Mouse (Mus musculus) kidney, embryonic 15.5 days (tissue): ENCODE results near the gene Smim13. TPM values are rescaled to one million over a fixed set of nuclear protein-coding genes. Genes with fewer than 3 reads are reported as not detected.
"Not testable (repeated sequence)": the region's sequence is repeated elsewhere in the genome, so short reads cannot be mapped to it uniquely, and the experiment has no call there.

Source experiments
- ATAC-seq: fragments of 200-750 bp; cut with Nextera tagmentation; replicated peaks from 2 replicates; pipeline ENCODE4 v1.8.0; 2017; ENCODE audit warnings: moderate TSS enrichment; ENCODE audit not compliant: low FRiP score
- H3K27ac ChIP-seq: fragments of 300-500 bp; sonication (generic); 2 replicates; pipeline ENCODE4 v1.5.1; 2015; ENCODE audit warnings: mild to moderate bottlenecking, inconsistent platforms
- H3K27me3 ChIP-seq: fragments of 300-500 bp; sonication (generic); 2 replicates; pipeline ENCODE4 v1.6.1; 2015; ENCODE audit warnings: inconsistent platforms
- H3K36me3 ChIP-seq: fragments of 300-500 bp; sonication (generic); 2 replicates; pipeline ENCODE4 v1.6.1; 2015; ENCODE audit warnings: inconsistent platforms
- H3K4me1 ChIP-seq: fragments of 300-500 bp; sonication (generic); 2 replicates; pipeline ENCODE4 v1.6.1; 2015; ENCODE audit warnings: inconsistent platforms
- H3K4me2 ChIP-seq: fragments of 300-500 bp; sonication (generic); 2 replicates; pipeline ENCODE4 v1.6.1; 2015; ENCODE audit warnings: moderate library complexity, mild to moderate bottlenecking, inconsistent platforms
- H3K4me3 ChIP-seq: fragments of 300-500 bp; sonication (generic); replicated peaks from 2 replicates; pipeline ENCODE4 v1.5.1; 2015; ENCODE audit warnings: mild to moderate bottlenecking, inconsistent platforms
- H3K9ac ChIP-seq: fragments of 300-500 bp; sonication (generic); 2 replicates; pipeline ENCODE4 v1.6.1; 2015; ENCODE audit warnings: mild to moderate bottlenecking, inconsistent platforms
- H3K9me3 ChIP-seq: fragments of 300-500 bp; sonication (generic); replicated peaks from 2 replicates; pipeline ENCODE4 v1.6.1; 2016; ENCODE audit warnings: inconsistent platforms
- WGBS: fragments of 180-500 bp; shearing (Covaris S2); methylation state at CpG from one replicate; pipeline ENCODE4 v1.1.7; 2015; ENCODE audit warnings: mixed read lengths; 5-methylcytosine and 5-hydroxymethylcytosine counted together
- polyA plus RNA-seq: library from polyadenylated mRNA; unstranded; fragments of >200 nt; fragmentation: Nextera tagmentation; extraction: Ambion mirVana; gene quantifications from 2 replicates; pipeline ENCODE4 v1.2.1, GENCODE M21; 2015

Smim13 gene
- 10.1 and 10.7 TPM in 2 replicates for polyA plus RNA-seq

DNA sequence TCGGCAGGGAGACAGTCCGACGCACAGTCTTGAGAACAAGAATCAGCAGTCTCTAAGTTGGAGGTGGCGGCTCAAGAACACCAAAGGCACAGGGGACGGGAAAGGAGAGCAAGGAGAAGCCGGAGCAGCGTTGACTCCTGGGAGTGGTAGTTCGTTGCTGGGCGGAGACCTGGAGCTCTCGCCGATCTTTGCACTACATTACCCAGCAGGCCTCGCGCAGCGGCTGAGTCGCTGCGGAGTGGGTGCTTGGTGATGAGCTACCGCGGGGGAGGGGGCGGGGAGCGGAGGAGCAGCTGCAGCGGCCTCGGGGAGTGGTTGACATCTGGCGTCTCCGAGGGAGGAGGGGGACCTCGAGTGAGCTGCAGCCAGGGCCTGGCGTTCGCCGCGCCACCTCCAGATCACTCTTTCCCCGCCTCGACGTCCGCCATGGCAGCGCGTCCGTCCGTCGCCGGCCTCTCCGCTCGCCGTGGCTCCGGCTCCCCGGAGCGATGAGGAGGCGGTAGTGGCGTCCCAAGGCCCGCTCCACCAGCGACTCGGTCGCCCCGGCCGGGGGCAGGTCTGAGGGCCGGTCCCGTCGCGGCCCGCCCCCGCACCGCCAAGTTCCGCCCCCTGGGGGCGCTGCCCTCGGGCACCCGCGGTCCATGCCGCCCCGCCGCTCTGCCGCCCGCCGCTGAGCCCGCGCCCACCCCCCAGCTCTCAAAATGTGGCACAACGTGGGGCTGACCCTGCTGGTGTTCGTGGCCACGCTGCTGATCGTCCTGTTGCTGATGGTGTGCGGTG, at the start of gene Smim13:
Smim13 (plus strand) TSS at position 307 of the 780 bp plus-strand sequence.
- under 1% methylated on average over 58 of the region's 78 CpGs for WGBS
- Histone ChIP-seq H3K4me1 (peaks cover 22% of the 10 kb centered on the region), H3K27me3 (no peaks in the 10 kb centered on the region), H3K4me2 (peak within 1 kb of the TSS; percentile 87), H3K4me3 (peak within 1 kb of the TSS; percentile 80), H3K9me3 (no peaks in the 10 kb centered on the region), H3K27ac (peak within 1 kb of the TSS; percentile 93), H3K9ac (peak within 1 kb of the TSS; percentile 77), H3K36me3 (no peaks in the 10 kb centered on the region)
- ATAC-seq, result peak; percentile 98

GRCm38 (mm10) chr13:41200861-41201260, 48.8 kb upstream of the Smim13 start:
- 83% methylated on average over 2 of the region's 2 CpGs for WGBS
- no peak overlapping the region for H3K4me2 ChIP-seq
- H3K4me1 ChIP-seq, result peaks cover 8% of the 10 kb centered on the region
- H3K9me3 ChIP-seq, result no peaks in the 10 kb centered on the region
- ATAC-seq, result no peak
- no peak overlapping the region for H3K4me3 ChIP-seq
- no peak overlapping the region for H3K27ac ChIP-seq
- no peaks in the 10 kb centered on the region for H3K36me3 ChIP-seq
- no peaks in the 10 kb centered on the region for H3K27me3 ChIP-seq
- no peak overlapping the region for H3K9ac ChIP-seq

DNA sequence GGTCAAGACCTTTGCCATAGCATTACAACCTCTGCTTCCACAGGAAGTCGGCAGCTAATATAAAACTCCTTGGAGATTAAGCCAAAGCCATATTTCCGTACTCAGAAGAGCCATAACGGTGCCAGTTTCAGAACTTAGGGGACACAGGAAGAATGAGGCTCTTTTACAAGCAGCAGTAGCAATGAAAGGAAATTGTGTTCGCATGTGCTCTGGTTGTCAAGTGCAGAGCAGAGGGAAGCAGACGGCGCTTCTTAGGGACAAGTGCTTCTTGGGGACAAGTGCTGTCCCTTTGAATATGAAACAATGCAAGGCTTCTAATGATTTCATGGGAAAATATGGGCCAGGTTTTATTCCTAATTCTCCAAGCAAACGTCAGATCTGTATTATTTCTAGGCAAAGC, 46.4 kb upstream of the Smim13 start:
- H3K4me3 ChIP-seq, result no peak overlapping the region
- H3K9ac ChIP-seq, result no peak overlapping the region
- no peak overlapping the region for H3K27ac ChIP-seq
- H3K36me3 ChIP-seq, result no peaks in the 10 kb centered on the region
- H3K4me2 ChIP-seq, result no peak overlapping the region
- WGBS, result 61% methylated on average over 7 of the region's 7 CpGs
- no peaks in the 10 kb centered on the region for H3K9me3 ChIP-seq
- no peaks in the 10 kb centered on the region for H3K27me3 ChIP-seq
- no peak for ATAC-seq
- H3K4me1 ChIP-seq, result no peaks in the 10 kb centered on the region

GRCm38 (mm10) chr13:41203691-41204090, 46.0 kb upstream of the Smim13 start:
- Histone ChIP-seq H3K9me3 (no peaks in the 10 kb centered on the region), H3K36me3 (no peaks in the 10 kb centered on the region), H3K4me1 (no peaks in the 10 kb centered on the region), H3K4me3 (no peak overlapping the region), H3K9ac (no peak overlapping the region), H3K4me2 (no peak overlapping the region), H3K27me3 (no peaks in the 10 kb centered on the region), H3K27ac (no peak overlapping the region)
- ATAC-seq, result no peak
- 74% methylated on average over 9 of the region's 9 CpGs for WGBS

- H3K4me1 ChIP-seq, H3K9ac ChIP-seq, H3K27me3 ChIP-seq, H3K27ac ChIP-seq, H3K4me3 ChIP-seq, H3K9me3 ChIP-seq, H3K36me3 ChIP-seq, ATAC-seq, H3K4me2 ChIP-seq: not testable (repeated sequence)
Observed at GRCm38 (mm10) chr13:41205568-41205967, 44.1 kb upstream of the Smim13 start.

DNA sequence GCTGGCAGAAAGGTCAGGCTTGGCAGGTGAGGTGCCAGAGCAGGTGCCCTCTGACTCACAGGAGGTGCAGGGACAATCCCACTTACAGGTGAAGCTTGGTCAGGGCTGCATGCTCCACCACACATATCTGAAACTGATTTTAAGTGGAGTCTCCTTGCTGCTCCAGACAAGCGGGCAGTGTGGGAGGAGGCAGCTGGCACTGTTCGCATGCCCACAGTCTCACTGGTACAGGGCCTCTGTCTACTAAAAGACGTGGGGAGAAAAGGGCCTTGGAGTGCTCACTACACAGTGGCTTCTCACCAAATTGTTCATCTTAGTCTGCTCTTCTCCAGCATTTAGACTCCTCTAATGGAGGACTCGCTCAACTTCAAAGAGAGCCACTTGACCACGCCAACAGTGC, 43.4 kb upstream of the Smim13 start:
- H3K27ac ChIP-seq, result no peak overlapping the region

DNA sequence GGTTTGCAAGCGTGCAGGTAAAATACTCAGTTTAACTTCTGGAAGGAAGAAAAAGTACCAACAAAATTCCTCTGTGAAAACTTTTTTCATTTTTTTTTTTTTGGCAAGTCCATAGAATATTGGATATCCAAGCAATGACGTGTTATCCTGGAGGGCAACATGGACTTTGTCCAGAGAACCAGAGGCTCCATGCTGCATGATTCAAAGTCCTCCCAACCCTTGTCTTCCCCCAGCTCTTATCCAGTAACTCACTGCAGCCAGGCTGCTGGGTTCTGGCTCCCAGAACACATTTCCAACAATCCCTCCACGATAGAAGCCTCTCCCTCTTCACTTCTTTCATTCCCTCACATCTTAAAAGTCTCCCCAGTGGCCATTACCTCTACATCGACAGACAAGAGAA, 38.4 kb upstream of the Smim13 start:
- no peaks in the 10 kb centered on the region for H3K36me3 ChIP-seq
- H3K4me3 ChIP-seq, result no peak overlapping the region
- 86% methylated on average over 4 of the region's 4 CpGs for WGBS
- ATAC-seq, result no peak
- H3K4me1 ChIP-seq, result 0 out of 2 replicates have a peak, but pooled peaks cover 10% of the 10 kb centered on the region
- H3K4me2 ChIP-seq, result no peak overlapping the region
- no peaks in the 10 kb centered on the region for H3K9me3 ChIP-seq
- H3K27ac ChIP-seq, result no peak overlapping the region
- H3K9ac ChIP-seq, result no peak overlapping the region
- no peaks in the 10 kb centered on the region for H3K27me3 ChIP-seq

More for the DNA sequence above, 43.4 kb upstream of the Smim13 start:
- Histone ChIP-seq H3K36me3 (no peaks in the 10 kb centered on the region), H3K9me3 (no peaks in the 10 kb centered on the region), H3K4me1 (no peaks in the 10 kb centered on the region), H3K4me2 (no peak overlapping the region), H3K27me3 (no peaks in the 10 kb centered on the region), H3K9ac (no peak overlapping the region), H3K4me3 (no peak overlapping the region)
- no peak for ATAC-seq
- WGBS, result 86% methylated on average over 5 of the region's 5 CpGs

DNA sequence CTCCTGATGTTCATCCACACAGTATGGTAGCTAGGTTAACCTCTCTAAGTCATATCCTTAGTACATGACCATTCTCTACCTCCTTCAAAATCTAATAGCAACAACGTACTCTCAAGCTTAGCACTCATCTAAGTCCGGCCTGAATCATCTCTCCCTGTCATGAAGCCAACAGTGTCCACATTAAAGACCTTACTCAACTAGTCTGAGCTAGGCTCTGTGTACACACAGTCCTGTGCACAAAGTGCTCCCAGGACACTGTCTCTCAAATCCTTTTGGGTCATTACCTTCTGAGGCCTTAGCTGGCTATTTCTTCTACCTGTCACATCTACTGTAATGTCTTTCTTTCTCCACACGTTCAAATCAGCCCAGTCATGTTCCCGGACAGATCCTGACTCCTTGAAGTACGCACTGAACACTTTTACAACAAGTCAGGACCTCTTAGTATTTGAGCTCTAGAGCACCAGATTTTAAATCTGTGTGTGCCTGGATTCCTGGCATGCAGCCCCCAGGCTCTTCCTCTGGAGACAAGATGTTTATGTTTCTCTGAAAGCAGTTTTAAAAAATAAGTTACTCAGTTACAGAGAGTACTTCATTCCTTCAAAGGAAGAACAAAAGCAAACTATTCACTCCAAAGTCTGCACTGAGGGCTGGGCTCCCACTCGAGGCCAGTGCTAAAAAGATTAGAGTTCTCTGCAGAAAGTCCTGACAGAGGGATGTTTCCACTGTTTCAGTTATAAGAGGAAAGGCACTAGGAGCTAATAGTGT, 36.9 kb upstream of the Smim13 start:
- Histone ChIP-seq H3K27me3 (no peaks in the 10 kb centered on the region), H3K4me1 (0 out of 2 replicates have a peak, but pooled peaks cover 10% of the 10 kb centered on the region), H3K4me3 (no peak overlapping the region), H3K36me3 (no peaks in the 10 kb centered on the region), H3K4me2 (no peak overlapping the region), H3K27ac (0 out of 2 replicates have a peak overlapping the region, but pooled peaks have one; percentile 7), H3K9me3 (no peaks in the 10 kb centered on the region), H3K9ac (no peak overlapping the region)
- WGBS, result 61% methylated on average over 6 of the region's 6 CpGs
- ATAC-seq, result no peak

DNA sequence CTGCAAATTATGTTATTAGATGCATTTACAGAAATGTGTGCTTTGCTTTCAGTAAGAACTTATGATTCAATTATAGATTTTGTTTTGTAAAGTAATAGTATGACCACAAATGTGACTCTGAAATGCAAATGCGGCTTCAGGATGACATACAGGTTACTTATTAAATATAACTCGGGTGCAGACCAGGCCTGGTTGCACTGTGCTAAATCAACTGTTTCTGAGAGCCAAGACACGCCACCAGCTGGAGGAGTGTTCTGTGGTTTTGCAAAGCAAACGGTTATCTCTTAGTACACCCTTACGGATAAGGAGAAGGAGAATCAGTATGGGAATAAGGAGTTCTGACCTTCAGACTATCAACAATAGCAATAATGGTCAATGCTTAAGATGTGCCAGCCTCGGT, 34.0 kb upstream of the Smim13 start:
- Histone ChIP-seq H3K4me3 (no peak overlapping the region), H3K36me3 (no peaks in the 10 kb centered on the region), H3K4me2 (no peak overlapping the region), H3K27ac (no peak overlapping the region; the same call in 1 of the 2 replicates), H3K9ac (no peak overlapping the region), H3K4me1 (peaks cover 15% of the 10 kb centered on the region), H3K9me3 (peaks cover 2% of the 10 kb centered on the region; the same call in 1 of the 2 replicates), H3K27me3 (no peaks in the 10 kb centered on the region)
- no peak for ATAC-seq
- WGBS, result 71% methylated on average over 6 of the region's 6 CpGs

DNA sequence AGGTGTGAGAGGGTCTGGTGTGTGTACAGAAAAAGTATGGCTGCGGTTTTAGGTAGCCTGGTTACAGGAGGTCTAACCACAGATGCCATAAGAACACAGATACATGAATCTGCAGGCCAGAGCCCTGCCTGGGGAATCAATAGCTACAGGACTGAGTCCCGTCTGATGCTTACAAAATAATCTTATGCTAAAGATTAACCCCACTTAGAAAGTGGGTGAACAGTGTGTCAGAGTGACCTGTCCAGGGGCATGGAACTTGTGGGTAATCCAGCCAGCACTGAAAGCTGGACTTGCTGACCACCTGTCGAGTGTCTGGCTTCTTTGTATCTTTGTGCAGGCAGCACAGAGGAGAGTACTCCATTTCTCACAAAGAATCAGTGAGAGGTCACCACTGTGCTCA, 33.4 kb upstream of the Smim13 start:
- no peak overlapping the region for H3K4me3 ChIP-seq
- ATAC-seq, result no peak
- H3K4me2 ChIP-seq, result no peak overlapping the region
- H3K27me3 ChIP-seq, result no peaks in the 10 kb centered on the region
- H3K36me3 ChIP-seq, result no peaks in the 10 kb centered on the region
- peaks cover 15% of the 10 kb centered on the region for H3K4me1 ChIP-seq
- peaks cover 7% of the 10 kb centered on the region; the same call in 1 of the 2 replicates for H3K9me3 ChIP-seq
- H3K27ac ChIP-seq, result peak overlapping the region; percentile 54; the same call in 1 of the 2 replicates
- H3K9ac ChIP-seq, result no peak overlapping the region
- 76% methylated on average over 3 of the region's 3 CpGs for WGBS

DNA sequence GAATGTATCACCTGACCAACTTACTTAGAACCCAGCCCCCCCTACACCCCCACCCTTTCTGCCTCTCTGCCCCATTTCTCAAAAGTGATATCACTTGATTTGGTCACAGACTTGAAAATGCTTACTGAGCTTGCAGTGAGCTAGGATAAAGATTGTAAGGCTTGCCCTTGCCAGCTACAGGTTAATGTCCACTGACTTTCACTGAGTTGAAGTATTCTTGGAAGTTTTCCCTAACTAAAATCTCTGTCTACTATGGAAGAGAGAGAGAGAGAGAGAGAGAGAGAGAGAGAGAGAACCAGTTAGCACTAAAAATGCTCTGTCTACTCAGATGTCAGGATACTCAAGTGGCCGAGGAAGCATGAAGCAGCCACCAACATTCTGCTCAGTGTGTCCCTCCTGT, 30.6 kb upstream of the Smim13 start:
- peaks cover 5% of the 10 kb centered on the region for H3K4me1 ChIP-seq
- 0 out of 2 replicates have a peak overlapping the region, but pooled peaks have one; percentile 16 for H3K4me2 ChIP-seq
- no peaks in the 10 kb centered on the region for H3K36me3 ChIP-seq
- peaks cover 8% of the 10 kb centered on the region; the same call in 1 of the 2 replicates for H3K9me3 ChIP-seq
- no peak overlapping the region for H3K4me3 ChIP-seq
- 14% methylated on average over 1 of the region's 1 CpGs for WGBS
- no peak for ATAC-seq
- no peak overlapping the region for H3K9ac ChIP-seq
- H3K27me3 ChIP-seq, result no peaks in the 10 kb centered on the region
- H3K27ac ChIP-seq, result peak overlapping the region; percentile 51; the same call in 1 of the 2 replicates

GRCm38 (mm10) chr13:41219687-41220303, 29.8 kb upstream of the Smim13 start:
- WGBS, result 2% methylated on average over 39 of the region's 39 CpGs
- H3K36me3 ChIP-seq, result no peaks in the 10 kb centered on the region
- H3K4me2 ChIP-seq, result peak overlapping the region; percentile 79
- no peaks in the 10 kb centered on the region for H3K27me3 ChIP-seq
- peak overlapping the region; percentile 45 for H3K27ac ChIP-seq
- peak overlapping the region; percentile 50 for H3K9ac ChIP-seq
- H3K9me3 ChIP-seq, result peaks cover 8% of the 10 kb centered on the region; the same call in 1 of the 2 replicates
- ATAC-seq, result peak; percentile 87
- H3K4me3 ChIP-seq, result peak overlapping the region; percentile 68
- H3K4me1 ChIP-seq, result peaks cover 5% of the 10 kb centered on the region
